Mouse (Mus musculus) forebrain, embryonic 16.5 days (tissue): ENCODE measurements at regions not wholly inside any gene's neighbourhood (a gene's known extent, or its start where the extent isn't known, plus 50 kb on each side); places are given as distances from the start of the nearest gene placed in this dataset.

Experiments used
- ATAC-seq: fragments of 200-750 bp; cut with Nextera tagmentation; 2 replicates; pipeline ENCODE4 v1.8.0; 2017; ENCODE audit warnings: mild to moderate bottlenecking, moderate library complexity
- H3K27ac ChIP-seq: fragments of 300-500 bp; sonication (generic); 2 replicates; pipeline ENCODE4 v1.5.1; 2014; ENCODE audit warnings: low read length, control low read depth
- H3K27me3 ChIP-seq: fragments of 300-500 bp; sonication (generic); replicated peaks from 2 replicates; pipeline ENCODE4 v1.6.1; 2014; ENCODE audit warnings: low read length; ENCODE audit not compliant: control insufficient read depth, insufficient read depth
- H3K36me3 ChIP-seq: fragments of 300-500 bp; sonication (generic); 2 replicates; pipeline ENCODE4 v1.6.1; 2014; ENCODE audit not compliant: control insufficient read depth, insufficient read depth
- H3K4me1 ChIP-seq: fragments of 300-500 bp; sonication (generic); replicated peaks from 2 replicates; pipeline ENCODE4 v1.6.1; 2014; ENCODE audit warnings: low read length; ENCODE audit not compliant: control insufficient read depth, insufficient read depth
- H3K4me2 ChIP-seq: fragments of 300-500 bp; sonication (generic); 2 replicates; pipeline ENCODE4 v1.6.1; 2014; ENCODE audit warnings: mild to moderate bottlenecking, low read length, control low read depth
- H3K4me3 ChIP-seq: fragments of 300-500 bp; sonication (generic); replicated peaks from 2 replicates; pipeline ENCODE4 v1.5.1; 2014; ENCODE audit warnings: mild to moderate bottlenecking, low read length, control low read depth
- H3K9ac ChIP-seq: fragments of 300-500 bp; sonication (generic); replicated peaks from 2 replicates; pipeline ENCODE4 v1.6.1; 2014; ENCODE audit warnings: low read depth, low read length, control low read depth
- H3K9me3 ChIP-seq: fragments of 300-500 bp; sonication (generic); 2 replicates; pipeline ENCODE4 v1.6.1; 2016; ENCODE audit warnings: low read length; ENCODE audit not compliant: control insufficient read depth
- WGBS: fragments of 180-500 bp; shearing (Covaris S2); extraction: QIAGEN DNeasy Blood & Tissue Kit; methylation state at CpG from one replicate; pipeline ENCODE4 v1.1.7; 2014; 5-methylcytosine and 5-hydroxymethylcytosine counted together

- 89% methylated on average over 1 of the region's 1 CpGs for WGBS
- Histone ChIP-seq H3K27ac (no peak overlapping the region), H3K9ac (no peak overlapping the region), H3K27me3 (no peaks in the 10 kb centered on the region), H3K4me1 (no peaks in the 10 kb centered on the region), H3K4me2 (no peak overlapping the region), H3K4me3 (no peak overlapping the region), H3K36me3 (no peaks in the 10 kb centered on the region), H3K9me3 (no peaks in the 10 kb centered on the region)
- no peak for ATAC-seq
Measured at GRCm38 (mm10) chr3:48658386-48658785, 1098.7 kb downstream of the Pcdh18 start.

- Histone ChIP-seq H3K27me3 (no peaks in the 10 kb centered on the region), H3K27ac (no peak overlapping the region), H3K9ac (no peak overlapping the region), H3K4me3 (no peak overlapping the region), H3K36me3 (no peaks in the 10 kb centered on the region), H3K4me2 (no peak overlapping the region), H3K9me3 (no peaks in the 10 kb centered on the region), H3K4me1 (no peaks in the 10 kb centered on the region)
- 87% methylated on average over 4 of the region's 4 CpGs for WGBS
- ATAC-seq = no peak
Measured at GRCm38 (mm10) chr3:48655084-48655483, 1102.0 kb downstream of the Pcdh18 start.

DNA sequence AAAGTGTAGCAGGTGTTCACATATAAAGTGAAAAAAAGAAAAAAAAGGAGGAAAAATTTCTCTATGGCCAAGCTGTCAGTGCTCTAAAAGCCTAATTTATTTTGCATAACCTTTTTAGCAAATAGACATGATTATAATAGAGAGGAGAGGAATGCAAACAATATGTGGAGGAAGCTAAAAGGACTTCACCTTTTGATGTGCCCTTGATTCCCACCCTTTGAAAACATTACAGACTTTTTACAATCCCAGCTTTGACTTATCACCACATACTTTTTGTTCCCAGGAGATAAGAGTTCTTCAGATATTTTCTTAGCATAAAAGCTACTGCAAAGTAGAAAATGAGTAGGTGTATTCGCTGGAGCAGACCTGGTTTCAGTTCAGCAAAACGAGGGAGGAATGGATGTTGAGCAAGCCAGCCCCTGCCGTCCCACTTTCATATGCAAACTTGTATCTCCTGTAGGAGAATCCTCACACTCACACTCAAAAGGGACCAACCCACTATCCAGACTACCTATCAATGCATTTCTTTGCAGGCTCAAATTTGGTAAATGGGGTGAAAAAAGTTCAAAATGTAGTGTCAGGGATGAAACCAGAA lies 1125.1 kb downstream of the Pcdh18 start:
- Histone ChIP-seq H3K4me3 (no peak overlapping the region), H3K36me3 (no peaks in the 10 kb centered on the region), H3K4me2 (no peak overlapping the region), H3K9ac (no peak overlapping the region), H3K27me3 (no peaks in the 10 kb centered on the region), H3K27ac (no peak overlapping the region), H3K9me3 (no peaks in the 10 kb centered on the region), H3K4me1 (no peaks in the 10 kb centered on the region)
- ATAC-seq = no peak
- WGBS = 36% methylated on average over 3 of the region's 3 CpGs

- no peaks in the 10 kb centered on the region for H3K9me3 ChIP-seq
- H3K9ac ChIP-seq = no peak overlapping the region
- WGBS = 97% methylated on average over 21 of the region's 21 CpGs
- ATAC-seq = no peak
- no peak overlapping the region for H3K27ac ChIP-seq
- no peak overlapping the region for H3K4me2 ChIP-seq
- no peak overlapping the region for H3K4me3 ChIP-seq
- no peaks in the 10 kb centered on the region for H3K4me1 ChIP-seq
- H3K36me3 ChIP-seq = no peaks in the 10 kb centered on the region
- H3K27me3 ChIP-seq = no peaks in the 10 kb centered on the region
Measured at GRCm38 (mm10) chr3:48608933-48609332, 1148.2 kb downstream of the Pcdh18 start.

- H3K9ac ChIP-seq = no peak overlapping the region
- no peak overlapping the region for H3K27ac ChIP-seq
- no peak for ATAC-seq
- 52% methylated on average over 3 of the region's 3 CpGs for WGBS
- H3K4me3 ChIP-seq = no peak overlapping the region
- H3K9me3 ChIP-seq = no peaks in the 10 kb centered on the region
- no peak overlapping the region for H3K4me2 ChIP-seq
- H3K36me3 ChIP-seq = no peaks in the 10 kb centered on the region
- H3K27me3 ChIP-seq = no peaks in the 10 kb centered on the region
- no peaks in the 10 kb centered on the region for H3K4me1 ChIP-seq
Measured at GRCm38 (mm10) chr3:48604840-48605239, 1152.3 kb downstream of the Pcdh18 start.

DNA sequence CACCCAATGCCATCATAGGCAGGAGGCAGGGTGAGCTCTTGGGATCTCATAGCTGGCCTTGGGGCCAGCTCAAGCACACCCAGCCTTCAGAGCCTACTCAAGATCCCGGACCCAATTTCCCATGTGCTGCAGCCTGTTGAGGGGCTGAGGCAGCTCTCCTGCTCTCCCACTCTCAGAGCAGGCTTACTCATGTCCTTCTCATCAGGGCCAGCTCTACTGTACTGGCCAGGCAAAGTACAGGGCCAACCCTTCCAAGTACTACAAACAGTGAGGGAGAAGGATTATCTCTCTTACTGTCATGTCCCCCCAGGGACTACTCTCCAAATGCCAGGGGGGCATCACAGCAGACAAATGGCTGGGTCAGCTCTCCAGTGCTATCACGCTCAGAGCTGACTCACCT lies 1169.8 kb downstream of the Pcdh18 start:
- no peak for ATAC-seq
- WGBS = 97% methylated on average over 2 of the region's 2 CpGs
- Histone ChIP-seq H3K9ac (no peak overlapping the region), H3K9me3 (no peaks in the 10 kb centered on the region), H3K4me1 (no peaks in the 10 kb centered on the region), H3K36me3 (no peaks in the 10 kb centered on the region), H3K27ac (no peak overlapping the region), H3K4me3 (no peak overlapping the region), H3K27me3 (no peaks in the 10 kb centered on the region), H3K4me2 (no peak overlapping the region)

- ATAC-seq = peak; percentile 70
- H3K9me3 ChIP-seq = no peaks in the 10 kb centered on the region
- H3K4me1 ChIP-seq = no peaks in the 10 kb centered on the region
- H3K27ac ChIP-seq = no peak overlapping the region
- H3K4me2 ChIP-seq = no peak overlapping the region
- no peak overlapping the region for H3K4me3 ChIP-seq
- no peaks in the 10 kb centered on the region for H3K36me3 ChIP-seq
- H3K9ac ChIP-seq = no peak overlapping the region
- 4% methylated on average over 1 of the region's 1 CpGs for whole genome bisulfite sequencing
- H3K27me3 ChIP-seq = no peaks in the 10 kb centered on the region
Measured at GRCm38 (mm10) chr3:48586145-48586544, 1171.0 kb downstream of the Pcdh18 start.

- Histone ChIP-seq H3K9ac (no peak overlapping the region), H3K4me3 (no peak overlapping the region)
- ATAC-seq = no peak
Measured at GRCm38 (mm10) chr3:48584340-48584739, 1172.8 kb downstream of the Pcdh18 start.

GRCm38 (mm10) chr3:48582521-48582920 lies 1174.6 kb downstream of the Pcdh18 start:
- Histone ChIP-seq H3K36me3 (no peaks in the 10 kb centered on the region), H3K9ac (no peak overlapping the region), H3K4me2 (no peak overlapping the region), H3K4me1 (no peaks in the 10 kb centered on the region), H3K27ac (no peak overlapping the region), H3K4me3 (no peak overlapping the region), H3K27me3 (no peaks in the 10 kb centered on the region), H3K9me3 (no peaks in the 10 kb centered on the region)
- WGBS = 65% methylated on average over 1 of the region's 1 CpGs
- ATAC-seq = no peak

More at GRCm38 (mm10) chr3:48584340-48584739, 1172.8 kb downstream of the Pcdh18 start:
- Histone ChIP-seq H3K4me1 (no peaks in the 10 kb centered on the region), H3K27ac (no peak overlapping the region), H3K27me3 (no peaks in the 10 kb centered on the region), H3K36me3 (no peaks in the 10 kb centered on the region), H3K9me3 (no peaks in the 10 kb centered on the region), H3K4me2 (no peak overlapping the region)

DNA sequence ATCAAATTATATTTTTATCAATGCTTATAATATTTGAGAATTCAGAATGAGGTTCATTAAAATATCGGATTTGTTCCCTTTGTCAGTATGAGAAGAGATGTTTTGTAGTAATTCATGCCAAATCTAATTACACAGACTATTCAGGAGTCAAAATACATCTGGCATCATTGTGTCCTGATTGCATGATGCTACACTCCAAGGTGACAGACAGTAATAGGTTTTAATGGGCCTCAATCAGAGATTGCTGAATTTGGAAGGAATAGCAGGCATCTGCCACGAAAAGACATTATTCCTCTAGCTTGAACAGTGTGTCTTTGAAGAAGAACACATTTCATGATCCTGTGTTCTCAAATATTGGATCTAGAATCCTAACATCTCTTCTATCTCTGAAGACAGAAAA lies 1177.2 kb downstream of the Pcdh18 start:
- H3K4me2 ChIP-seq = no peak overlapping the region
- H3K4me3 ChIP-seq = no peak overlapping the region
- H3K27ac ChIP-seq = no peak overlapping the region
- peak; percentile 92 for ATAC-seq
- H3K27me3 ChIP-seq = no peaks in the 10 kb centered on the region
- no peaks in the 10 kb centered on the region for H3K36me3 ChIP-seq
- H3K9ac ChIP-seq = no peak overlapping the region
- no peaks in the 10 kb centered on the region for H3K9me3 ChIP-seq
- 17% methylated on average over 2 of the region's 2 CpGs for WGBS
- no peaks in the 10 kb centered on the region for H3K4me1 ChIP-seq
